8 mouse cellular contexts compared by ENCODE assay signal in the genomic region with DNA sequence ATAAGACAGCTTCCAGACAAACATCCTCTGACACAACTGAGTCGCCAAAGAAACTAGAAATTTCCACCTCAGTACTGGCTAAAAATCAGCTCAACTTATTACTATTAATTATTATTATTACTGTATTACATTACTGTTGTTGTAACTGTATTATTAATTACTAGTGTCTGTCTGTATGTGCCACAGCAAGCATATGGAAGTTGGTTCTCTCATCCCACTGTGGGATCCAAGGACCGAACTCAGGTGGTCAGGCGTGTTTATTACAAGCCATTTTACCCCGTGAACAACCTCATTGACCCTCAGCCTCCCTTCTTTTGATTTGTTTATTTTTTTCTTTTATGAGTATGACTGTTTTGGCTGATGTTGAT. TPM values are rescaled to one million over a fixed set of nuclear protein-coding genes. Genes with fewer than 3 reads are reported as not detected.
DNase-seq lines count a peak whose midpoint lies in the region; ATAC-seq and TF ChIP-seq lines count a peak whose summit lies in the region.

No protein-coding gene starts in this region.

- 0 out of 2 replicates have a peak, but pooled peaks cover 2% of the 10 kb centered on the region for H3K27me3 ChIP-seq in kidney, embryonic 15.5 days
- no peaks in the 10 kb centered on the region for H3K27me3 ChIP-seq in embryonic facial prominence, embryonic 14.5 days (replicated peaks; ENCODE audit: control insufficient read depth, insufficient read depth, low read length)
- H3K27me3 ChIP-seq in intestine, embryonic 16.5 days (replicated peaks; ENCODE audit: control insufficient read depth, insufficient read depth, low read length), result no peaks in the 10 kb centered on the region
- no peaks in the 10 kb centered on the region for H3K27me3 ChIP-seq in midbrain, postnatal 0 days (ENCODE audit: insufficient read depth, low read length)

- H3K4me2 ChIP-seq in kidney, embryonic 15.5 days, result peak overlapping the region; percentile 66
- H3K4me2 ChIP-seq in embryonic facial prominence, embryonic 14.5 days (ENCODE audit: low read depth, low read length), result 0 out of 2 replicates have a peak overlapping the region, but pooled peaks have one; percentile 71
- H3K4me2 ChIP-seq in intestine, embryonic 16.5 days (ENCODE audit: low read depth, low read length), result no peak overlapping the region
- H3K4me2 ChIP-seq in midbrain, postnatal 0 days (ENCODE audit: low read depth, low read length, poor library complexity, severe bottlenecking), result peak overlapping the region; percentile 43; the same call in 1 of the 2 replicates

- H3K36me3 ChIP-seq in kidney, embryonic 15.5 days, result no peaks in the 10 kb centered on the region
- H3K36me3 ChIP-seq in embryonic facial prominence, embryonic 14.5 days (ENCODE audit: control insufficient read depth, insufficient read depth, low read length), result no peaks in the 10 kb centered on the region
- no peaks in the 10 kb centered on the region for H3K36me3 ChIP-seq in intestine, embryonic 16.5 days (ENCODE audit: control insufficient read depth, insufficient read depth, low read length)
- H3K36me3 ChIP-seq in midbrain, postnatal 0 days (ENCODE audit: insufficient read depth, low read length), result no peaks in the 10 kb centered on the region

- no peak for TF ChIP-seq CTCF in midbrain, postnatal 0 days (IDR thresholded peaks at IDR 0.05)

- no peak for ATAC-seq in kidney, embryonic 15.5 days (replicated peaks; ENCODE audit: low FRiP score)
- ATAC-seq in embryonic facial prominence, embryonic 14.5 days (ENCODE audit: low read depth), result no peak
- ATAC-seq in intestine, embryonic 16.5 days, result peak; percentile 5; the same call in 1 of the 2 replicates
- ATAC-seq in midbrain, postnatal 0 days (ENCODE audit: low FRiP score), result peak; percentile 31; the same call in 1 of the 2 replicates
- ATAC-seq in monocyte, adult 5-6 weeks (replicated peaks; ENCODE audit: insufficient number of reproducible peaks, low FRiP score, low TSS enrichment, poor library complexity, severe bottlenecking), result no peak

- 11% methylated on average over 4 of the region's 4 CpGs for WGBS in kidney, embryonic 15.5 days
- 11% methylated on average over 4 of the region's 4 CpGs for WGBS in embryonic facial prominence, embryonic 14.5 days
- WGBS in intestine, embryonic 16.5 days, result 12% methylated on average over 4 of the region's 4 CpGs
- WGBS in midbrain, postnatal 0 days, result 14% methylated on average over 4 of the region's 4 CpGs

- no peak overlapping the region; the same call in 1 of the 2 replicates for H3K27ac ChIP-seq in kidney, embryonic 15.5 days
- no peak overlapping the region for H3K27ac ChIP-seq in embryonic facial prominence, embryonic 14.5 days (replicated peaks; ENCODE audit: low read depth, low read length)
- no peak overlapping the region for H3K27ac ChIP-seq in intestine, embryonic 16.5 days (ENCODE audit: low read length)
- H3K27ac ChIP-seq in midbrain, postnatal 0 days (ENCODE audit: low read depth, low read length), result no peak overlapping the region

- no peaks in the 10 kb centered on the region for H3K9me3 ChIP-seq in kidney, embryonic 15.5 days (replicated peaks)
- H3K9me3 ChIP-seq in embryonic facial prominence, embryonic 14.5 days (ENCODE audit: control insufficient read depth, low read length), result no peaks in the 10 kb centered on the region
- no peaks in the 10 kb centered on the region for H3K9me3 ChIP-seq in intestine, embryonic 16.5 days (ENCODE audit: control insufficient read depth, low read length)
- no peaks in the 10 kb centered on the region for H3K9me3 ChIP-seq in midbrain, postnatal 0 days (ENCODE audit: low read length)

- DNase-seq in kidney, postnatal 25 days, result no peak
- DNase-seq in embryonic facial prominence, embryonic 14.5 days (ENCODE audit: low spot score), result no peak
- DNase-seq in midbrain, postnatal 0 days (ENCODE audit: low spot score), result no peak
- no peak for DNase-seq in thymus, postnatal 25 days
- no peak for DNase-seq in urinary bladder, postnatal 4 days (ENCODE audit: low spot score in 2 of 2)

- H3K4me1 ChIP-seq in kidney, embryonic 15.5 days, result no peaks in the 10 kb centered on the region
- H3K4me1 ChIP-seq in embryonic facial prominence, embryonic 14.5 days (ENCODE audit: control insufficient read depth, insufficient read depth, low read length), result no peaks in the 10 kb centered on the region
- no peaks in the 10 kb centered on the region for H3K4me1 ChIP-seq in intestine, embryonic 16.5 days (ENCODE audit: control insufficient read depth, insufficient read depth, low read length)
- no peaks in the 10 kb centered on the region for H3K4me1 ChIP-seq in midbrain, postnatal 0 days (ENCODE audit: insufficient read depth, low read length)

- peak overlapping the region; percentile 46 for H3K4me3 ChIP-seq in kidney, embryonic 15.5 days (replicated peaks)
- no peak overlapping the region; the same call in 1 of the 2 replicates for H3K4me3 ChIP-seq in embryonic facial prominence, embryonic 14.5 days (ENCODE audit: low read depth, low read length)
- no peak overlapping the region for H3K4me3 ChIP-seq in intestine, embryonic 16.5 days (ENCODE audit: low read length)
- H3K4me3 ChIP-seq in midbrain, postnatal 0 days (ENCODE audit: low read depth, low read length), result peak overlapping the region; percentile 33; the same call in 1 of the 2 replicates

- H3K9ac ChIP-seq in kidney, embryonic 15.5 days, result no peak overlapping the region
- H3K9ac ChIP-seq in embryonic facial prominence, embryonic 14.5 days (ENCODE audit: low read depth, low read length), result no peak overlapping the region
- no peak overlapping the region for H3K9ac ChIP-seq in intestine, embryonic 16.5 days (ENCODE audit: low read depth, low read length)
- no peak overlapping the region for H3K9ac ChIP-seq in midbrain, postnatal 0 days (replicated peaks; ENCODE audit: low read length, poor library complexity, severe bottlenecking)

RNA-seq across cellular contexts. Expression of a gene that starts 26.0 kb away (rescaled TPM):
- 2.1 and 3.2 TPM in 2 replicates for polyA plus RNA-seq in kidney, embryonic 15.5 days (2015; fragmentation: Nextera tagmentation; extraction: Ambion mirVana)
- 2.2 and 2.7 TPM in 2 replicates for polyA plus RNA-seq in embryonic facial prominence, embryonic 14.5 days (2014; fragmentation: Nextera tagmentation; extraction: Ambion mirVana)
- 2.6 and 2.8 TPM in 2 replicates for polyA plus RNA-seq in intestine, embryonic 16.5 days (2015; fragmentation: Nextera tagmentation; extraction: Ambion mirVana)
- 1.1 and 2.5 TPM in 2 replicates for total RNA-seq in midbrain, postnatal 0 days (2014; rRNA removed)
- 2.0 and 3.8 TPM in 2 replicates for polyA plus RNA-seq in midbrain, postnatal 0 days (2015; fragmentation: Nextera tagmentation; extraction: Ambion mirVana)
- 3.1 to 9.2 TPM (median 5.0 TPM) in 3 replicates for total RNA-seq in monocyte, adult 5-6 weeks (2017)

RNA-seq across cellular contexts. Expression of a gene that starts 28.3 kb away (rescaled TPM):
- polyA plus RNA-seq in kidney, embryonic 15.5 days (2015; fragmentation: Nextera tagmentation; extraction: Ambion mirVana), result 21.6 and 22.2 TPM in 2 replicates
- 10.6 and 11.5 TPM in 2 replicates for polyA plus RNA-seq in embryonic facial prominence, embryonic 14.5 days (2014; fragmentation: Nextera tagmentation; extraction: Ambion mirVana)
- polyA plus RNA-seq in intestine, embryonic 16.5 days (2015; fragmentation: Nextera tagmentation; extraction: Ambion mirVana), result 0.77 and 1.4 TPM in 2 replicates
- total RNA-seq in midbrain, postnatal 0 days (2014; rRNA removed), result 53.1 and 59.4 TPM in 2 replicates
- 61.7 and 65.3 TPM in 2 replicates for polyA plus RNA-seq in midbrain, postnatal 0 days (2015; fragmentation: Nextera tagmentation; extraction: Ambion mirVana)
- total RNA-seq in monocyte, adult 5-6 weeks (2017), result 0.53 to 3.7 TPM (median 0.87 TPM) in 3 replicates

Comparison
In these comparisons a context has a peak if more than half of its experiments do, and no peak if none do; other contexts are left out.
1. ATAC-seq: peak in intestine, embryonic 16.5 days (single experiment) and midbrain, postnatal 0 days (single experiment); none in kidney, embryonic 15.5 days (single experiment), embryonic facial prominence, embryonic 14.5 days (single experiment) and monocyte, adult 5-6 weeks (single experiment).
2. H3K4me3 ChIP-seq: peak in kidney, embryonic 15.5 days (single experiment) and midbrain, postnatal 0 days (single experiment); none in embryonic facial prominence, embryonic 14.5 days (single experiment) and intestine, embryonic 16.5 days (single experiment).